Mouse (Mus musculus) heart, embryonic 13.5 days (tissue): Measurements from ENCODE around the gene Gata3. TPM values are rescaled to one million over a fixed set of nuclear protein-coding genes. Genes with fewer than 3 reads are reported as not detected.

Experiments used
- ATAC-seq: fragments of 200-750 bp; cut with Nextera tagmentation; 2 replicates; pipeline ENCODE4 v1.8.0; 2017; ENCODE audit warnings: moderate TSS enrichment; ENCODE audit not compliant: insufficient number of reproducible peaks, low FRiP score, low TSS enrichment; ENCODE audit errors: extremely low read depth
- H3K27ac ChIP-seq: fragments of 300-500 bp; sonication (generic); replicated peaks from 2 replicates; pipeline ENCODE4 v1.5.1; 2015; ENCODE audit warnings: moderate library complexity, mild to moderate bottlenecking, inconsistent platforms
- H3K27me3 ChIP-seq: fragments of 300-500 bp; sonication (generic); replicated peaks from 2 replicates; pipeline ENCODE4 v1.6.1; 2015; ENCODE audit warnings: mild to moderate bottlenecking, inconsistent platforms
- H3K36me3 ChIP-seq: fragments of 300-500 bp; sonication (generic); 2 replicates; pipeline ENCODE4 v1.6.1; 2015; ENCODE audit warnings: mild to moderate bottlenecking, inconsistent platforms
- H3K4me1 ChIP-seq: fragments of 300-500 bp; sonication (generic); 2 replicates; pipeline ENCODE4 v1.6.1; 2015; ENCODE audit warnings: inconsistent platforms
- H3K4me2 ChIP-seq: fragments of 300-500 bp; sonication (generic); 2 replicates; pipeline ENCODE4 v1.6.1; 2015; ENCODE audit warnings: inconsistent platforms, mild to moderate bottlenecking, moderate library complexity
- H3K4me3 ChIP-seq: fragments of 300-500 bp; sonication (generic); 2 replicates; pipeline ENCODE4 v1.5.1; 2015; ENCODE audit warnings: moderate library complexity, mild to moderate bottlenecking, inconsistent platforms
- H3K9ac ChIP-seq: fragments of 300-500 bp; sonication (generic); 2 replicates; pipeline ENCODE4 v1.6.1; 2015; ENCODE audit warnings: inconsistent platforms, mild to moderate bottlenecking, moderate library complexity
- H3K9me3 ChIP-seq: fragments of 300-500 bp; sonication (generic); 2 replicates; pipeline ENCODE4 v1.6.1; 2016; ENCODE audit warnings: inconsistent platforms
- WGBS: fragments of 180-500 bp; shearing (Covaris S2); methylation state at CpG from one replicate; pipeline ENCODE4 v1.1.7; 2015; ENCODE audit warnings: mixed read lengths; 5-methylcytosine and 5-hydroxymethylcytosine counted together
- polyA plus RNA-seq: library from polyadenylated mRNA; unstranded; fragments of >200 nt; fragmentation: Nextera tagmentation; extraction: Ambion mirVana; gene quantifications from 2 replicates; pipeline ENCODE4 v1.2.1, GENCODE M21; 2015

Gene Gata3
- polyA plus RNA-seq, 1 experiment from 2014 or later = 3.2 TPM

DNA sequence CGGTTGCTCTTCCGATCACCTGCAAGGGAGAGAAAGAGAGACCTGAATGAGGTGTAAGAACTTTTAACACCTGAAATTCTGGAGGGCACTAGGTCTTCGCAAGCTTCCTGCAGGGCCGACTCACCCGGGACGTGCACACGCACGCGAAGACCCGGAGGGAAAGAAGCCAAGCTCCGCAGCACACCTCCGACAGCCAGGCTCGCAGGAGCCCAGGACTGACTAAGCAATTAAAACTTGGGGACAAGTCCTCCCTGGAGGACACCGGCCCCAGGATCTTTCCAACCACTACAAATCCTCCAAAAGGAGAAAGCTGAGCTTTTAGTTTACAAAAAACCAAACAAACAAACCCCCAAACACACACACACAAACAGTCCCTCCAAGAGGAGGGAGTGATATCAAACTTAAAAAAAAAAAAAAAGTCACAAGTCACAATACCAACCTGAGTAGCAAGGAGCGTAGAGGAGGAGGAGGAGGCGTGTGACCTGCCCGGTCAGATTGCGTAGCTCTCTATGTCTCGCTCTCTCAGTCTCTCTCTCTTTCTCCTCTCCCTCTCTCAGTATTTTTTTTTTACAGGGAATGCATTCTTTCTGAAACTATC, 11.8 kb downstream of the Gata3 start:
- Histone ChIP-seq H3K27me3 (peaks cover 88% of the 10 kb centered on the region), H3K4me2 (peak overlapping the region; percentile 97), H3K9me3 (no peaks in the 10 kb centered on the region), H3K27ac (peak overlapping the region; percentile 78), H3K36me3 (no peaks in the 10 kb centered on the region), H3K9ac (peak overlapping the region; percentile 80), H3K4me1 (peaks cover 55% of the 10 kb centered on the region), H3K4me3 (peak overlapping the region; percentile 64)
- WGBS = under 1% methylated on average over 19 of the region's 19 CpGs
- ATAC-seq = no peak

DNA sequence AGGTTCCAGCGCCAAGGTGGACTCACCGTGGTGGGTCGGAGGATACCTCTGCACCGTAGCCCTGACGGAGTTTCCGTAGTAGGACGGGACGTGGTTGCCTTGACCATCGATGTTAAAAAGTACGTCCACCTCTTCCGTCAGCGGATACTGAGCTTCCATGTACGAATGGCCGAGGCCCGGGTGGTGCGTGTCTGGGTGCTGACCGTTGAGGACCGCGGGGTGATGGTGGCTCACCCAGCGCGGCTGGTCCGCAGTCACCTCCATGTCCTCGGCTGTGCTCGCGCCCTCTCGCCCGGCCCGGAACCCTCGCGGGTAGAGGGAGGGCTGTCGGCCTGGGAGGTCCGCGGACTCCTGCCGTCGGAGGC, 12.5 kb downstream of the Gata3 start:
- Histone ChIP-seq H3K4me1 (peaks cover 56% of the 10 kb centered on the region), H3K4me3 (peak overlapping the region; percentile 64), H3K36me3 (no peaks in the 10 kb centered on the region), H3K4me2 (peak overlapping the region; percentile 97), H3K27ac (peak overlapping the region; percentile 78; the same call in 1 of the 2 replicates), H3K9ac (peak overlapping the region; percentile 80), H3K9me3 (no peaks in the 10 kb centered on the region), H3K27me3 (peaks cover 89% of the 10 kb centered on the region)
- under 1% methylated on average over 35 of the region's 35 CpGs for WGBS
- ATAC-seq = no peak

DNA sequence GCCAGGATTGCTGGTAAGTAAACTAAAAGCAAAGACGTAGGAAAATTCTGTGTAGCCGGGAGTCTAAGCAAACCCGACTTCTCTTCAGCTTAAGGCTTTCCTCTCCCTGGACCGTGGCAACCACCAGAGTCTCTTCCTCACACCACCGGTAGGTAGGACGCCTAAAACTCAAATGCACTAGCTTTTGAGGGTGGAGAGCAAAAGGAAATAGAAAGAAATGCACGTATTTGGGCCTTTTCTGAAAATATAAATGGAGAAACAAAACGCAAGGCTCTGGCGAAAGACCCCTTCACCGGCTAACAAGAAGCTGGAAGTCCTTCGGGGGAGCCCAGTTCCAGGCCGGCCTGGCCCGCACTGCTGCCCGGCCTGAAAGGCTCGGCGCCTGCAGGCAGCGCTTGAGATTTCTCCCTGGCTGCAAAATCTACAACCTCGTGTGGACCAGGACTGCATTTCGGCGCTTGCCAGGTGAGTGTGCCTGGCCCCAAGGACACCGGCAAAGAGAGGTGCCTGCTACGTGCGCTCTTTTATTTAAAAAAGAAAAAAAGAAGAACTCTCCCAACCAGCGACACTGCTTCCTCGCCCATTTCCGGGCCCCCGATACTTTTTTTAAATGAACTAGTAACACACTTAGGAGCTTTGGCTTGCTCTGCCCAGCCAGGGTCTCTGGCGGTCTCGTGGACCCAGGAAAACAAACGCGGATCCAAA, 13.1 kb downstream of the Gata3 start:
- Histone ChIP-seq H3K4me3 (peak overlapping the region; percentile 64), H3K36me3 (no peaks in the 10 kb centered on the region), H3K27me3 (peaks cover 89% of the 10 kb centered on the region), H3K9ac (peak overlapping the region; percentile 80), H3K4me1 (peaks cover 58% of the 10 kb centered on the region), H3K4me2 (peak overlapping the region; percentile 97), H3K9me3 (no peaks in the 10 kb centered on the region), H3K27ac (peak overlapping the region; percentile 78; the same call in 1 of the 2 replicates)
- WGBS = 5% methylated on average over 31 of the region's 31 CpGs
- no peak for ATAC-seq

DNA sequence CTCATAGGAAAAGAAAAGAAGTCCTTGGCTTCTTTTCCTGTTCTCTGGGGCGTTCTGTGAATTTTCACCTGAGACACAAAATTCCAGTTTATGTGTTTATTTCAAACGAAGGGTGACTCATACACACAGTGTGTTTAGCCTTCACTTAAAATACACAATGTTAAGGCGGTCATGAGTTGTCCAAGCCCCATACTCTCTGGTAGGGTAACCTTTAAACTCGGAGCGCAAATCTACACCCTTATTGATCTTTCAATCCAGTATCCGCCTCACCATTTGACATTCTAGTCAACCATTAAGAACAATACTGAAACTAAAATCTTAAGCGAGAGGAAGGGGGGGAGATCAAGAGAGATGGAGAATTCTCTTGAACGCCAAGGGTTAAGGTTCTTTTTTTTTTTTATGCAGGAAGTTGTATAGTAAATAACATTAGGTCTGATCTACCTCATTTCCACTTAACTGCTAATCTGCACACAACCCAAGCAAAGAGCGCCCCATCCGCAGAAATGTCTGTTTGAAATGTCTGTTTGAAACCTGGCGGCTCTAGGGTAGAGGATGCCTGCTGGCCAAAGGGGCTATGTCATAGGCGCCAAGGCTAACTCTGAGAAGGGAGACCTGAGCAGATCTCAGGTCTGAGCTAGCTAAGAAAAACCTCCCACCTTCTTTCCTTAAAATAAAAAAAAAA, 14.0 kb downstream of the Gata3 start:
- no peak for ATAC-seq
- Histone ChIP-seq H3K9ac (peak overlapping the region; percentile 80), H3K9me3 (no peaks in the 10 kb centered on the region), H3K4me3 (peak overlapping the region; percentile 64), H3K4me1 (peaks cover 57% of the 10 kb centered on the region), H3K27ac (no peak overlapping the region), H3K36me3 (no peaks in the 10 kb centered on the region), H3K4me2 (peak overlapping the region; percentile 97), H3K27me3 (peaks cover 89% of the 10 kb centered on the region)
- WGBS = 30% methylated on average over 12 of the region's 12 CpGs

DNA sequence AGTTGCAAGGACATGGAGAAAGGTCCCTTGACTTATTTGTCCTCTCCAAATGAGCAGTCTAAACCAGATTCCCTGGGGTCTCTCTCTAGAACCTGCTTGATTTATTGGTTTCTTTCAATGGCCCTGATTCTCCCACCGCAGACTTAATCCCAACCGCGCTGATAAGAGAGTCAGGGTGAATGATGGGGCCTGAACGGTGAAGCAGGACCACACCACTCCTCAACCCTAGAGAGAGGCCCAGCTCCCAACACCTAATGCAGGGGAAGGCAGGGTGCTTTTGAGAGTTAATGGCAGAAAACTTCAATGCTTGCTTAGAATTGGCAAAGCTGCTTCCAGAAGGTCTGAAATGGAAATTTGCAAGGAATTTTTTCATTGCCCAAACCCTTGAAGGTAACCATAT, 14.6 kb downstream of the Gata3 start:
- Histone ChIP-seq H3K4me1 (peaks cover 51% of the 10 kb centered on the region), H3K27me3 (peaks cover 87% of the 10 kb centered on the region), H3K9me3 (no peaks in the 10 kb centered on the region), H3K4me2 (peak overlapping the region; percentile 97), H3K27ac (no peak overlapping the region), H3K36me3 (no peaks in the 10 kb centered on the region), H3K4me3 (peak overlapping the region; percentile 64), H3K9ac (peak overlapping the region; percentile 53; the same call in 1 of the 2 replicates)
- ATAC-seq = no peak
- 15% methylated on average over 4 of the region's 4 CpGs for WGBS

DNA sequence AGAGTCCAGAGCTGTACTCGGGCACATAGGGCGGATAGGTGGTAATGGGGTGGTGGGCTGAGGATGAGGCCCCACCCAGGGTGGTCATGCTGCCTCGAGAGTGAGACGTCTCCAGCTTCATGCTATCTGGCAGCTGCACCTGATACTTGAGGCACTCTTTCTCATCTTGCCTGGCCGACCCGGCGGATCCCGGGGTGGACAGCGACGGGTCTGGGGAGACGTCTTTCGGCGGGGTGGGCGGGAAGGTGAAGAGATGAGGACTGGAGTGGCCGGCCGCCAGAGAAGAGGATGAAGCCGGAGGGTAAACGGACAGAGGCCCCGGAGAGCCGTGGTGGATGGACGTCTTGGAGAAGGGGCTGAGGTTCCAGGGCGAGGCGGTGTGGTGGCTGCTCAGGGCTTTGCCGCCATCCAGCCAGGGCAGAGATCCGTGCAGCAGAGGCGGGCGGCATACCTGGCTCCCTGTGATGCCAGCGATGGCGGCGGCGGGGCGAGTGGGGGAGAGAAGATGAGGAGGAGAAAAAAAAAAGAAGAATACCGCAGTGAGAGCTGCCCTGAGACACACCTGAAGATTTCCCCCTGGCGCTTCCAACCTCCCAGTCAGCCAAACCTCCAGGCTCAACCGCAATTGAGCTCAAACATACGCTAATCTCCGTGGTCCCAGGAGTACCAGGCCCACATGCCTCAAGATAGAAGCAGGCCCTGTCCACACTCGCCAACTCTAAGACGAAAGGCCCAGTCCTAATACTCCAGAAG, 15.2 kb downstream of the Gata3 start:
- Histone ChIP-seq H3K4me3 (peak overlapping the region; percentile 64), H3K9ac (peak overlapping the region; percentile 53), H3K27ac (no peak overlapping the region), H3K36me3 (no peaks in the 10 kb centered on the region), H3K9me3 (no peaks in the 10 kb centered on the region), H3K4me2 (peak overlapping the region; percentile 97), H3K27me3 (peaks cover 87% of the 10 kb centered on the region), H3K4me1 (peaks cover 46% of the 10 kb centered on the region)
- WGBS = 14% methylated on average over 39 of the region's 39 CpGs
- ATAC-seq = no peak

DNA sequence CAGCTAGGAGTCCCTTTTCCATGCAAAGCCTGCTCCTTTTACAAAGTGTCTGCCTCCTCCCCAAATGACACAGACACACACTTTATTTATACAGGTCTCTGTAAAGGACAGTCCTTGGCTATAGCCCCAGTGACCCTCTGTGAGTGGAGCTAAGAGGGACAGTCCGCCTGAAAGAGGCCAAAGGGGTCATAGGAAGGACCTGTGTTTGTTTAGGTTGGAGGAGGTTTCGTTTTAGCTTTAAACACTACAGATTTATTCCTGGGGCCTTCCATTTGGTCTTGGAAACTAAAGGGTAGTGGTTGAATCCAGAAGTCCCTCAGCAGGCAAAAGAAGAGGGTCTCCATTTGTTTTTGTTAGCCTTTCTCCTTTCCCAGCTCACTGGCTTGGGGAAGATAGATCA, 16.1 kb downstream of the Gata3 start:
- ATAC-seq = no peak
- no peak overlapping the region for H3K9ac ChIP-seq
- no peak overlapping the region for H3K27ac ChIP-seq
- peak overlapping the region; percentile 97 for H3K4me2 ChIP-seq
- H3K9me3 ChIP-seq = no peaks in the 10 kb centered on the region
- no peak overlapping the region for H3K4me3 ChIP-seq
- peaks cover 94% of the 10 kb centered on the region for H3K27me3 ChIP-seq
- no peaks in the 10 kb centered on the region for H3K36me3 ChIP-seq
- peaks cover 46% of the 10 kb centered on the region for H3K4me1 ChIP-seq
- 32% methylated on average over 2 of the region's 2 CpGs for WGBS

DNA sequence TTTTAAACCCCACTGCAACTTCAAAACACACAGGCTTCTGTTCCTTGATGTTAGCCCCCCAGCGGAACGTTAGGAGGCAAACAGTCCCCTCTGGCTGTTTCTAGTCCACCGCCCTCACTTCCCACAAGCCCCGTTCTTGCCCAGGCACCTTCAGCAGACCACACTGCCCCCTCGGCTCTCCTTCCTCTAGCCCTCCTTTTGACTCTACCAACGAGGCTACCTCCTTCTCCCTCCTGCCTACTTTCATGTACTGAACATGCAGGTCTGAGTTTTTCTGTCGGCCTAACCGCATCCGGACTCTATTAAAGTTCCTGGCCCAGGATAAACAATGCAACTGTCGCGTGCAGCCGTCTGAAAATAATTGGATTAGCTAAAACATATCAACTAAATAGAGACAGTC, 17.2 kb downstream of the Gata3 start:
- Histone ChIP-seq H3K4me3 (peak overlapping the region; percentile 16; the same call in 1 of the 2 replicates), H3K27me3 (peaks cover 87% of the 10 kb centered on the region), H3K9me3 (no peaks in the 10 kb centered on the region), H3K27ac (no peak overlapping the region), H3K4me1 (peaks cover 40% of the 10 kb centered on the region), H3K36me3 (no peaks in the 10 kb centered on the region), H3K4me2 (peak overlapping the region; percentile 55), H3K9ac (peak overlapping the region; percentile 30)
- no peak for ATAC-seq
- 20% methylated on average over 12 of the region's 12 CpGs for WGBS

DNA sequence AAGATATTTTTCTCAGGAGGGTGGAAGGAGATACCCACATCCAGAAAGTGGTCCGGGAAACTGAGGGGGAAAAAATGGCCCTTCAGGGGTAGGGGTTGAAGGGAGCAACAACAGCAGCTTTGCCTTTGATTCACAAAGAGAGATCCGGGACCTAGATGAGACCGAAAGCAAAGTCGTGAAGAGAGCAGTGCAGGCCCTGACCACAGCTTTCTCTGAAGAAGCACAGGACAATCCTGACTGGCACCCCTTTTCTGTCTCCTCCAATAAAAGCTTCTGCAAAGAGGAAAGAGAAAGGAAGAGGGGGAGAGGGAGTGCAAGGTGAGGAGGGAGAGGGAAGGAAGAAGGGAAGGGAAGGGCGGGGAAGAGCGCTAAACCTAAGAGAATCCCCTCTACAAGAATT, 18.0 kb downstream of the Gata3 start:
- Histone ChIP-seq H3K4me1 (peaks cover 34% of the 10 kb centered on the region), H3K27ac (no peak overlapping the region; the same call in 1 of the 2 replicates), H3K36me3 (no peaks in the 10 kb centered on the region), H3K4me2 (peak overlapping the region; percentile 55), H3K27me3 (peaks cover 79% of the 10 kb centered on the region), H3K4me3 (no peak overlapping the region), H3K9ac (peak overlapping the region; percentile 30), H3K9me3 (no peaks in the 10 kb centered on the region)
- no peak for ATAC-seq
- WGBS = 39% methylated on average over 6 of the region's 6 CpGs

DNA sequence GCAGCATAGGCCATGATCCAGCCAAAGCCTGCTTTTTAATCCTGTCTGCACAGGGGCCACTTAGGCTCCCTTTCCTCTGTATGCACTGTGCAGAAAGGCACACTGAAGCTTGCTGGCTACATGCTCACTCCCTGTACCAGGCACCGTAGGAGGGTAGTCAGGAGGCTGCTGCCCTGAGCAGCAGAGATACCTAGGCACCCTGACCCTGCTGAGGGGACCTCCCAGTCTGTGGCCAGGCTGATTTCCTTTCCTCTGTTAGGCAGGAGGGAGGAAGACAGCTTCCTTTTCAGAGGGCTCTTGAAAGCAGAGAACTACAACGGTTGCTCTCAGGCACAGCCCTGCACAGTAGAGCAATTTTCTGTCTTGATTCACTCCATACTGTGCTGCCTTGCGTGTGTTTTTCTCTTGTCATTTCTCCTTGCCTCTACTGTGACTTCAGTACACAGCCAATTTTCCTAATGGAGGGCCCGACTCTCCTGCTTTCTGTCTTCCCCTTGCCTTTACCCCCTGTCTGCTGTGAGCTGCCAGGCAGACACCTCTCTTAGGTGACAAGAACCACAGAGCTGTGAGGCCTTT, 18.6 kb downstream of the Gata3 start:
- ATAC-seq = no peak
- peaks cover 73% of the 10 kb centered on the region for H3K27me3 ChIP-seq
- H3K4me2 ChIP-seq = peak overlapping the region; percentile 55

More for the DNA sequence above, 18.6 kb downstream of the Gata3 start:
- Histone ChIP-seq H3K9me3 (no peaks in the 10 kb centered on the region), H3K9ac (0 out of 2 replicates have a peak overlapping the region, but pooled peaks have one; percentile 30), H3K4me1 (peaks cover 34% of the 10 kb centered on the region), H3K4me3 (no peak overlapping the region), H3K27ac (no peak overlapping the region), H3K36me3 (no peaks in the 10 kb centered on the region)
- WGBS = 24% methylated on average over 4 of the region's 4 CpGs
